Mouse (Mus musculus): ENCODE results near the gene Fam83g. TPM values are rescaled to one million over a fixed set of nuclear protein-coding genes. Genes with fewer than 3 reads are reported as not detected.

Fam83g gene
- polyA plus RNA-seq, 1 experiment: 33.8 TPM

DNA sequence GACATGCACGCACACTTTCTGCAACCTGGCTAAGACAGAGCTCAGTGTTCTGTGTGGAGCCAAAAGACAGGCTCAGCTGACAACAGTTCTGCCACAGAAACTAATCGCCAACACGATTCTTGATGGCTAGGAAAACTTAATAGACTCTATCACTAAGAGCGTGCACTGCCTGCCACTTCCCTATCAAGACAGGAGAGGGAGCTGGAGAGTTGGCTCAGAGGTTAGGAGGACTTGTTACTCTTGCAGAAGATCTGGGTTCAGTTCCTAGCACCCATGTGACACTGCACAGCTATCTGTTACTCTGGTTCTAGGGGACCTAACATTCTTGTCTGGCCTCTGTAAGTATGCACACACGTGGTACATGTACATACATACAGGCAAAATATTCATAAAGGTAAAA lies 67.7 kb downstream of the Fam83g start:
- Histone ChIP-seq H3K4me3 (ENCODE audit: low read depth, low read length) (no peak overlapping the region), H3K36me3 (ENCODE audit: control insufficient read depth, insufficient read depth, low read length) (peaks cover 47% of the 10 kb centered on the region), H3K4me1 (ENCODE audit: control insufficient read depth, insufficient read depth, insufficient read length, low read length) (no peaks in the 10 kb centered on the region), H3K27ac (ENCODE audit: insufficient read depth, low read depth, low read length) (no peak overlapping the region), H3K27me3 (ENCODE audit: control insufficient read depth, insufficient read depth, low read length) (no peaks in the 10 kb centered on the region)
- WGBS: 75% methylated on average over 5 of the region's 5 CpGs
- TF ChIP-seq CTCF (IDR thresholded peaks at IDR 0.05; ENCODE audit: extremely low read depth, insufficient read length, insufficient replicate concordance, low read depth, low read length): peak; percentile 23; the same call in 1 of the 2 replicates
- TF ChIP-seq POLR2A (IDR thresholded peaks at IDR 0.05; ENCODE audit: low read depth, low read length): no peak

DNA sequence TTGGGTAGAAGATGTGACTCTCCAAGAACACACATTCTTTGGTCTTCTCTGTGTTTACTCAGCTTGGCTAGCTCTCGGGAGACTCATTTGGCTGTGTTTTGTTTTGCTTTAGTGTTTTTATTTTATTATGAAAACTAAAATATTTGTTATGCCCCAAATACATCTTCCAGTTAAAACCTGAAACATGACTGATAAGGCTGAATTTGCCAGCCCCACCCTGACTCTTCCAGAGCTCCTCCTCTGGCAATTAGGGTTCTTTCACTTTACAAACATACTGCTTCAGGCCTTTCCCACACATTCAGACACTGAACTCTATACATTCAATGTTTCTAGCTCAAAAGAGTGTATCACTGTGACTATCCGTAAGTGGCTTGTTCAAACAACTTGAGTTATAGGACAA lies 73.3 kb downstream of the Fam83g start:
- Histone ChIP-seq H3K27ac (ENCODE audit: insufficient read depth, low read depth, low read length) (no peak overlapping the region), H3K4me1 (ENCODE audit: control insufficient read depth, insufficient read depth, insufficient read length, low read length) (peaks cover 5% of the 10 kb centered on the region; the same call in 1 of the 2 replicates), H3K27me3 (ENCODE audit: control insufficient read depth, insufficient read depth, low read length) (no peaks in the 10 kb centered on the region), H3K36me3 (ENCODE audit: control insufficient read depth, insufficient read depth, low read length) (peaks cover 28% of the 10 kb centered on the region), H3K4me3 (ENCODE audit: low read depth, low read length) (no peak overlapping the region)
- no peak for TF ChIP-seq CTCF (IDR thresholded peaks at IDR 0.05; ENCODE audit: extremely low read depth, insufficient read length, insufficient replicate concordance, low read depth, low read length)
- TF ChIP-seq POLR2A (IDR thresholded peaks at IDR 0.05; ENCODE audit: low read depth, low read length): no peak
- 76% methylated on average over 2 of the region's 2 CpGs for WGBS

Other genes starting within 250 kb of the Fam83g start
- gene Rnf112, start 230.0 kb upstream of the Fam83g start, polyA plus RNA-seq (2012; rRNA removed): 0.14 and 0.17 TPM in 2 replicates
- gene Mfap4, start 198.7 kb upstream of the Fam83g start, polyA plus RNA-seq (2012; rRNA removed): 27.6 and 43.0 TPM in 2 replicates
- 7.8 and 16.6 TPM in 2 replicates for gene Mapk7, start 189.7 kb upstream of the Fam83g start, polyA plus RNA-seq (2012; rRNA removed)
- gene B9d1, start 178.9 kb upstream of the Fam83g start, polyA plus RNA-seq (2012; rRNA removed): 9.4 and 11.8 TPM in 2 replicates
- gene Epn2, start 104.4 kb upstream of the Fam83g start, polyA plus RNA-seq (2012; rRNA removed): 4.2 and 7.9 TPM in 2 replicates
- gene Grap, start 30.8 kb upstream of the Fam83g start, polyA plus RNA-seq (2012; rRNA removed): 3.4 and 7.7 TPM in 2 replicates
- gene Slc5a10, start 36.7 kb downstream of the Fam83g start, polyA plus RNA-seq (2012; rRNA removed): not detected in 2 replicates
- 3.0 and 6.4 TPM in 2 replicates for gene Prpsap2, start 78.0 kb downstream of the Fam83g start, polyA plus RNA-seq (2012; rRNA removed)
- 15.1 and 34.2 TPM in 2 replicates for gene Ulk2, start 171.0 kb downstream of the Fam83g start, polyA plus RNA-seq (2012; rRNA removed)
- gene Akap10, start 246.2 kb downstream of the Fam83g start, polyA plus RNA-seq (2012; rRNA removed): 2.4 and 5.2 TPM in 2 replicates

Data from small intestine, adult 2 months (tissue).